Mouse (Mus musculus) hindbrain, embryonic 10.5 days (tissue): ENCODE measurements around the gene Iqch. TPM values are rescaled to one million over a fixed set of nuclear protein-coding genes. Genes with fewer than 3 reads are reported as not detected.

Experiments used
- DNase-seq: peaks from one replicate; pipeline ENCODE4 v3.0.0-alpha.2; 2017; ENCODE audit warnings: low spot score
- H3K27ac ChIP-seq: fragments of 300-500 bp; sonication (generic); 2 replicates; pipeline ENCODE4 v1.5.1; 2016; ENCODE audit warnings: mild to moderate bottlenecking, moderate library complexity
- H3K27me3 ChIP-seq: fragments of 300-500 bp; sonication (generic); 2 replicates; pipeline ENCODE4 v1.6.1; 2016; ENCODE audit warnings: mild to moderate bottlenecking; ENCODE audit not compliant: poor library complexity, insufficient read depth, severe bottlenecking
- H3K36me3 ChIP-seq: fragments of 300-500 bp; sonication (generic); 2 replicates; pipeline ENCODE4 v1.6.1; 2016; ENCODE audit warnings: mild to moderate bottlenecking, moderate library complexity
- H3K4me1 ChIP-seq: fragments of 300-500 bp; sonication (generic); replicated peaks from 2 replicates; pipeline ENCODE4 v1.6.1; 2016; ENCODE audit warnings: mild to moderate bottlenecking
- H3K4me3 ChIP-seq: fragments of 300-500 bp; sonication (generic); 2 replicates; pipeline ENCODE4 v1.5.1; 2016; ENCODE audit warnings: mild to moderate bottlenecking, moderate library complexity
- H3K9me3 ChIP-seq: fragments of 300-500 bp; sonication (generic); 2 replicates; pipeline ENCODE4 v1.6.1; 2016; ENCODE audit warnings: mild to moderate bottlenecking, moderate library complexity
- WGBS: fragments of 180-500 bp; shearing (Covaris S2); methylation state at CpG from one replicate; pipeline ENCODE4 v1.1.7; 2016; 5-methylcytosine and 5-hydroxymethylcytosine counted together
- polyA plus RNA-seq: library from polyadenylated mRNA; unstranded; fragments of >200 nt; fragmentation: Nextera tagmentation; extraction: Ambion mirVana; gene quantifications from 2 replicates; pipeline ENCODE4 v1.2.1, GENCODE M21; 2016

The Iqch gene
- polyA plus RNA-seq, 1 experiment from 2014 or later = 0.13 TPM

DNA sequence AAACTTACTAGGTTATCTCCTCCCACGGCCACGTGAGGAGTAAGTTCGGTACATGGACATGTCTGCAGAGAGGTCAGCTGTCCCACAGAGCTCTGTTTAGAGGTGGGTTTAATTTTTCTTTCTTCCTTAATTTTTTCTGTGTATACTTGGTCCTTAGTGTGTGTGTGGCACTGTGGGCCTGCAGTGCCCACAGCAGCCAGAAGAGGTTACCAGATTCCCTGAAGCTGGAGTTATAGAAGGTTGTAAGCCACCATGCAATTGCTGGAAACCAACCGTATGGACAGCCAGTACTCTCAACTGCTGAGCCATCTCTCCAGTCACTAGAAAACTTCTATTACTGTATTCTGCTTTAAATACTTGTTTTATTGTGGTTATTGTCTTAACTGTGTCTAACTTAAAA is 29.8 kb upstream of the Iqch start:
- 74% methylated on average over 4 of the region's 4 CpGs for WGBS
- Histone ChIP-seq H3K4me3 (no peak overlapping the region), H3K27ac (no peak overlapping the region), H3K9me3 (no peaks in the 10 kb centered on the region), H3K27me3 (no peaks in the 10 kb centered on the region), H3K4me1 (peaks cover 21% of the 10 kb centered on the region), H3K36me3 (peaks cover 63% of the 10 kb centered on the region)
- no peak for DNase-seq

DNA sequence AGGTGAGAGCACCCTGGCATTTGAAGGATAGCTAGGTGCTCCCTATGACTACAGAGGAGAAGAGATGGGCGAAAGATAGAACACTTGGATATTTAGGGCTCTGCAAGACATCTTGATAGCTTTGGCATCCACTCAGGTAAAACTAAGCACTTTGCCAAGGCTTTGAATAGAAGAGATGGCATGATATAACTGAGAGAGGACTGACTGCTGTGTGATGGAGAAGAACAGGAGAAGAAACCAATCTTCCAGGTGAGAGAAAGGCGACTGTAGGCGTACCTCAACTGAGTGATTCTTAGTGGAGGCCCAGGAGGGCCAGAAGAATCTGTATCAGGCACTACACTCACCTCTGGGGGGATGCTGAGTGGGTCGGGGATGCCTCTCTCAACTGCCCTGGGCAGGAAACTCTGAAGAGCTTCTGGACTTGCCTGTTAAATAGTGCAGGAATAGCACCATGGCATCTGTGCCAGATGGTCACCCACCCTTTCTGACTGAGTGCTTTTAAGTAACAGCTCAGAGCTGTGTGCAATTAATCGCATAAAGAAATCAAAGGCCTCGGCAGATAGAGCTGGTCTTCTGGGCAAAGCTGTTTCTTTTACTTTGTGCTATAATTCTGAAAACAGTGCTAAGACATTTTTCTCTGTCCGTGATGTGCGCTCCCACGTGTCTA is 22.9 kb upstream of the Iqch start:
- Histone ChIP-seq H3K9me3 (no peaks in the 10 kb centered on the region), H3K4me3 (no peak overlapping the region), H3K27me3 (no peaks in the 10 kb centered on the region), H3K4me1 (peaks cover 20% of the 10 kb centered on the region), H3K36me3 (peaks cover 77% of the 10 kb centered on the region), H3K27ac (no peak overlapping the region)
- DNase-seq = no peak
- WGBS = 94% methylated on average over 9 of the region's 9 CpGs

- Histone ChIP-seq H3K4me3 (no peak overlapping the region), H3K27ac (no peak overlapping the region), H3K4me1 (peaks cover 20% of the 10 kb centered on the region), H3K36me3 (peaks cover 76% of the 10 kb centered on the region), H3K9me3 (no peaks in the 10 kb centered on the region), H3K27me3 (no peaks in the 10 kb centered on the region)
- WGBS = 85% methylated on average over 15 of the region's 15 CpGs
- no peak for DNase-seq
Measured at GRCm38 (mm10) chr9:63623895-63624569, 21.7 kb upstream of the Iqch start.

DNA sequence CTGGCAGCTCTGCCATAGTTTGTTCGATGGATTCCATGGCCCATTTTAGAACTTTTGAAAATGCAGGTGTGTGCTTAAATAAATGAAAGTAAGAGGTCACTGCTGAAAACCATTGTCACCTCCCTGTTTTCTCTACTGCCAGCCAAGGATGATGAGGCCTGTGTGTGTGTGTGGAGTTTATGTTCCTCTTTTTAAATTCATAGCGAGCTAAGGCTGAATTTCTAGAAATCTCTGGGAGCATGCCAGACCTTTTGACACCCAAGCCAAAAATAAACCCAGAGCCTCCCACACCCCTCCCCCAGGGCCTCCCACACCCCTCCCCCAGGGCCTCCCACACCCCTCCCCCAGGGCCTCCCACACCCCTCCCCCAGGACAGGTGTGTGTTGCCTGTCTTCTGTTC is 15.7 kb upstream of the Iqch start:
- no peaks in the 10 kb centered on the region for H3K27me3 ChIP-seq
- no peak overlapping the region for H3K27ac ChIP-seq
- DNase-seq = no peak
- H3K36me3 ChIP-seq = peaks cover 63% of the 10 kb centered on the region
- H3K9me3 ChIP-seq = no peaks in the 10 kb centered on the region
- H3K4me3 ChIP-seq = no peak overlapping the region
- H3K4me1 ChIP-seq = peaks cover 14% of the 10 kb centered on the region
- WGBS = 95% methylated on average over 2 of the region's 2 CpGs

DNA sequence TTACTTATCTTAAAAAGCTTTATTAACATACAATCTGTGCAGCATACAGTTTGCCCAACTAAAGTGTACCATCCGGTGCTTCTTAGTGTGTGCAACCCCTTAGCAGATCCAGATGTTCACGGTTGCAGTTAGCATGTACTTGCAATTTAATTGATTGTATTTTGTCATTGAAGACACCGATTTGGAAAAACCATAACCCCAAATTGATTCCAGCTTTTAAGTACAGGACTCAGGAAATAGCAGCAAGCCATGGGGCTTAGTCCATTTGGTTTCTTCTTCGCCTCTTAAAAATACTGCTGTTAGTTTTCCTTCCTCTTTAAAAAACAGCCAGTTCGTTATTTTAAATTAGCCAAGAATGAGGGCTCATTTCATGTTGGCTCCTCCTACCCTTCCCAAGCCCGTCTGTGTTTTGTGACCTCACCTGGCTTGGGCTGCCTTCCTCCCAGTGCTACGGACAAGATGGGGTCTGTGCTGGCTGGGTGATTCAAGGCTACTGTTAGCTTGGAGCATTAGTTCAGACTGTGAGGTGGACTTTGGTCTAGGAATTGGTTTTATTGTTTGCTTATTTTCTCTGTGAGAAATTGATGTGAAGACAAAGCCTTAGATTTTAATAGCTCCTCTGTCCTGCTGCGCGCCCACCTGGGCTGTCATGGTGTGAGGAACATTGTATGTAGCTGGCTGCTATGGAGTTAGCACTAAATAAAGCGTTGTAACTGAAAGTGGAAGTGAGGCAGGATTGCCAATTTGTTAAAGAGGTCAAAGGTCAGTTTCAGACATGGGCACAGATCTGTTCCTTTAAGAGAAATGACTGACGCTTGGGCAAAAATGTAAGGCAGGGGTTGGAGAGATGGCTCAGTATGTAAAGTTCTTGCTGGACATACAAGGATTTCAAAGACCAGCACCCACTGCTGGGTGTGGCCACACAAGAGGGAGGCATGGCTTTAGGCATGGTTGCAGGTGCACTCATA is 12.0 kb upstream of the Iqch start:
- Histone ChIP-seq H3K9me3 (no peaks in the 10 kb centered on the region), H3K4me3 (no peak overlapping the region), H3K27me3 (no peaks in the 10 kb centered on the region), H3K36me3 (peaks cover 31% of the 10 kb centered on the region), H3K27ac (no peak overlapping the region), H3K4me1 (peaks cover 40% of the 10 kb centered on the region)
- WGBS = 86% methylated on average over 11 of the region's 11 CpGs
- DNase-seq = no peak

DNA sequence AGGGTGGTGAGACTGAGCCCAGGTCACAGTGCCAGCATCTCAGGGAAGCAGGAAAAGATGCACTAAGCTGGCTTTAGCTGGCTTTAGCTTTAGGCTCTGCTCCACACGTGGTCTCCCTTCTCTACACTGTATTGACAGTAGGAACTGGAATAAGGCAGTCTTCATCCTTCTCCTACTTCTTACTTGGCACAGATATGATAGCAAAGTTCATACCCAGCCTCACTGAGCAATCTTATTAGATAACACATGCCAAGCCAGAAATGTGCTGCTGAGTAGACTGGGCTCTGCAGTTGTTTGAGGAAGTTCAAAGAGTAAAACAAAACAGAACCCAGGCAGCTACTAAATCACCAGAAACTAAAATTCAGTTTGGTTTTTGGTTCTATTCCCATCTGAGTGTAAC is 11.3 kb upstream of the Iqch start:
- no peak for DNase-seq
- Histone ChIP-seq H3K9me3 (no peaks in the 10 kb centered on the region), H3K27ac (peak overlapping the region; percentile 41), H3K36me3 (peaks cover 24% of the 10 kb centered on the region), H3K4me3 (no peak overlapping the region), H3K27me3 (no peaks in the 10 kb centered on the region), H3K4me1 (peaks cover 48% of the 10 kb centered on the region)
- 63% methylated on average over 1 of the region's 1 CpGs for WGBS

GRCm38 (mm10) chr9:63612565-63613515 is 10.5 kb upstream of the Iqch start:
- 54% methylated on average over 16 of the region's 16 CpGs for WGBS
- Histone ChIP-seq H3K36me3 (peaks cover 17% of the 10 kb centered on the region), H3K27me3 (no peaks in the 10 kb centered on the region), H3K4me1 (peaks cover 54% of the 10 kb centered on the region), H3K27ac (peak overlapping the region; percentile 41), H3K9me3 (no peaks in the 10 kb centered on the region), H3K4me3 (no peak overlapping the region)
- DNase-seq = peak; percentile 30

GRCm38 (mm10) chr9:63611967-63612366 is 9.7 kb upstream of the Iqch start:
- DNase-seq = no peak
- Histone ChIP-seq H3K27me3 (no peaks in the 10 kb centered on the region), H3K4me3 (no peak overlapping the region), H3K4me1 (peaks cover 54% of the 10 kb centered on the region), H3K27ac (0 out of 2 replicates have a peak overlapping the region, but pooled peaks have one; percentile 2), H3K36me3 (peaks cover 8% of the 10 kb centered on the region), H3K9me3 (no peaks in the 10 kb centered on the region)
- WGBS = 70% methylated on average over 5 of the region's 5 CpGs

DNA sequence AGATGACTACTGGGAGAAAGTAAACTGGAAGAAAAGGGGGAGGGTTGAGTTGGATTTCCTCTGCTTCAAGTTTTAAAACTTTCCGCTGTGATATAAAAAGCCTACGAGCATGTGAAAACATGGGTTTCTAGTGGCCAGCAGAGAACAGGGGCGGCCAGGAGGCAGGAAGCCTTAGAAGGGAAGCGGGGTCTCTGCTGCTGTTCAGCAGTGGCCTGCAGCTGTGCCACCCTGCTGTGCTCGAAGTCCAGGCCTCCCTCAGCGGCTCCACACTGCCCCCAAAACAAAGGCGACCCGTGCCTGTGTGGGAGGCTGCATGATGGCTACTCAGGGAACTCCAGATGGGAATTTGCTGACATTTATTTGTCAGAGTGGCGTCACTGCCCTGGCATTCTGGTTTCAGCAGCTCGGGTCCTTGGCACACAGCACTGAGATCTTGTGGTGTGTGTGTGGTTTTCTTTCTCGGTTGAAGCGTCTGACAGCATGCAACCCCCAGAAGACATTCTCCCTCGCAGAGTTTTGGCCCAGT is 8.6 kb upstream of the Iqch start:
- H3K4me1 ChIP-seq = peaks cover 54% of the 10 kb centered on the region

GRCm38 (mm10) chr9:63610231-63610630 is 7.9 kb upstream of the Iqch start:
- whole genome bisulfite sequencing = 88% methylated on average over 6 of the region's 6 CpGs
- Histone ChIP-seq H3K36me3 (no peaks in the 10 kb centered on the region), H3K4me3 (no peak overlapping the region), H3K27me3 (no peaks in the 10 kb centered on the region), H3K4me1 (peaks cover 54% of the 10 kb centered on the region), H3K27ac (peak overlapping the region; percentile 29; the same call in 1 of the 2 replicates), H3K9me3 (no peaks in the 10 kb centered on the region)
- no peak for DNase-seq

More for the DNA sequence above, 8.6 kb upstream of the Iqch start:
- Histone ChIP-seq H3K9me3 (no peaks in the 10 kb centered on the region), H3K36me3 (no peaks in the 10 kb centered on the region), H3K27me3 (no peaks in the 10 kb centered on the region), H3K4me3 (0 out of 2 replicates have a peak overlapping the region, but pooled peaks have one; percentile 0), H3K27ac (peak overlapping the region; percentile 64)
- DNase-seq = peak; percentile 33
- WGBS = 12% methylated on average over 13 of the region's 13 CpGs

DNA sequence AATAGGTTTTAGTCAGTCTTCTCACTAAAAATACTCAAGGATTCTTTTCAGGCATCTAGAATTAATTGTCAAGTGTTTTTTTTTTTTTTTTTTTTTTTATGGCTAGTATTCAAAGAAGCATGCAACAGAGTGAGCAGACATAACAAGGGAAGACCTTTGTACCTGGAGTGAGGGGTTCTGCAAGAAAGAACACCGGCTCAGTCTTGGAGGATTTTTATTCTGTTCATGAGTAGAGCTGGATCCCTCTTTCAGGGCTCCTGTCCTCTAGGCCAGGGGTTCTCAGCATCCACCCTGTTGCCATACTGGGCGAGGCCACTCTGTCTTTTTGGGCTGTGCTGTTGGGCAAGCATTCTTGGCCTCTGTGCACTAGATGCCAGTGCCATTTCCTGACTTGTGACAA is 7.5 kb upstream of the Iqch start:
- no peak overlapping the region; the same call in 1 of the 2 replicates for H3K27ac ChIP-seq
- peaks cover 54% of the 10 kb centered on the region for H3K4me1 ChIP-seq
- H3K9me3 ChIP-seq = no peaks in the 10 kb centered on the region
- DNase-seq = no peak
- 95% methylated on average over 2 of the region's 2 CpGs for WGBS
- H3K27me3 ChIP-seq = no peaks in the 10 kb centered on the region
- no peak overlapping the region for H3K4me3 ChIP-seq
- no peaks in the 10 kb centered on the region for H3K36me3 ChIP-seq

- peaks cover 57% of the 10 kb centered on the region for H3K4me1 ChIP-seq
- H3K27ac ChIP-seq = no peak overlapping the region
- 65% methylated on average over 8 of the region's 8 CpGs for WGBS
- no peak overlapping the region for H3K4me3 ChIP-seq
- no peaks in the 10 kb centered on the region for H3K9me3 ChIP-seq
- no peaks in the 10 kb centered on the region for H3K36me3 ChIP-seq
- H3K27me3 ChIP-seq = no peaks in the 10 kb centered on the region
- DNase-seq = no peak
Measured at GRCm38 (mm10) chr9:63609246-63609645, 7.0 kb upstream of the Iqch start.
